Mouse (Mus musculus) 3134 (cell line): ENCODE results near the gene Olfr1505.

Experiments used
- DNase-seq: peaks from one replicate; pipeline ENCODE4 v3.0.0-alpha.2; 2011; ENCODE audit warnings: low spot score; ENCODE audit not compliant: insufficient read length; ENCODE audit errors: extremely low read depth

Olfr1505 gene

GRCm38 (mm10) chr19:13913230-13913629, at the start of gene Olfr1505:
Olfr1505 (plus strand) TSS chr19:13913530.
- no peak for DNase-seq

GRCm38 (mm10) chr19:13897828-13898227, 15.5 kb upstream of the Olfr1505 start, which contains the start of gene Olfr1504:
Olfr1504 (minus strand) TSS chr19:13897928.
- DNase-seq = no peak
